ENCODE assay signal across 25 mouse cellular contexts in genomic region chr13:31339901-31340300, GRCm38 (mm10).
DNase-seq lines count a peak whose midpoint lies in the region; ATAC-seq and TF ChIP-seq lines count a peak whose summit lies in the region.
"Had no signal": no experiment of that assay in that cellular context is flagged by ENCODE, and none has a peak within 500 bp of the region (broad histone marks: within the 10 kb centered on the region; RNA-seq: fewer than 3 reads in every experiment).

No protein-coding gene starts in this region.

- H3K4me1 ChIP-seq in kidney, postnatal 0 days (replicated peaks; ENCODE audit: insufficient read depth, low read length) = peaks cover 3% of the 10 kb centered on the region; the same call in 1 of the 2 replicates
- H3K4me1 ChIP-seq: embryonic facial prominence, embryonic 12.5 days; heart, embryonic 15.5 days; liver, embryonic 12.5 days; midbrain, embryonic 15.5 days had no signal

- no peak for TF ChIP-seq CTCF in kidney, postnatal 0 days (IDR thresholded peaks at IDR 0.05; ENCODE audit: low read depth)

- peak; percentile 77 for DNase-seq in kidney, adult 11 months
- no peak for DNase-seq in kidney, postnatal 10 days
- peak; percentile 32 for DNase-seq in urinary bladder, adult 2 months (ENCODE audit: low spot score)
- no peak for DNase-seq in urinary bladder, postnatal 25 days (ENCODE audit: low spot score)
- no peak for DNase-seq in kidney, postnatal 0 days (ENCODE audit: low spot score)
- DNase-seq in natural killer cell, adult 2 months (ENCODE audit: low spot score in 2 of 2) = no peak
- no peak for DNase-seq in c-Kit-positive CD71-positive TER-119-positive erythroid progenitor cells, embryonic 14.5 days (ENCODE audit: low spot score)
- DNase-seq: cerebellum, adult 11-12 months; cerebellum, postnatal 14 days; gastrocnemius, adult 2 months; heart, postnatal 36 days; lung, adult 2 months; lung, postnatal 4 days; retina, postnatal 1 day; right cerebral cortex, postnatal 25 days; spleen, adult 18-20 months; thymus, adult 18-20 months; thymus, postnatal 36 days had no signal

- H3K27ac ChIP-seq in kidney, postnatal 0 days = peak overlapping the region; percentile 15
- H3K27ac ChIP-seq: embryonic facial prominence, embryonic 12.5 days; gastrocnemius, adult 2 months; heart, embryonic 15.5 days; hindbrain, embryonic 13.5 days; limb, embryonic 10.5 days; liver, embryonic 12.5 days; midbrain, embryonic 15.5 days; neural tube, embryonic 13.5 days had no signal

- H3K4me2 ChIP-seq in kidney, postnatal 0 days (ENCODE audit: low read length) = no peak overlapping the region
- H3K4me2 ChIP-seq: embryonic facial prominence, embryonic 12.5 days; heart, embryonic 15.5 days; hindbrain, embryonic 13.5 days; liver, embryonic 12.5 days; midbrain, embryonic 15.5 days; neural tube, embryonic 13.5 days had no signal

- H3K27me3 ChIP-seq in kidney, postnatal 0 days (ENCODE audit: insufficient read depth, low read length) = no peaks in the 10 kb centered on the region
- H3K27me3 ChIP-seq: embryonic facial prominence, embryonic 12.5 days; heart, embryonic 15.5 days; hindbrain, embryonic 13.5 days; liver, embryonic 12.5 days; midbrain, embryonic 15.5 days; neural tube, embryonic 13.5 days had no signal

- ATAC-seq in kidney, postnatal 0 days (replicated peaks; ENCODE audit: low FRiP score, low read depth) = no peak
- ATAC-seq: liver, embryonic 12.5 days; midbrain, embryonic 15.5 days had no signal

- 66% methylated on average over 2 of the region's 2 CpGs for WGBS in kidney, postnatal 0 days

- no peaks in the 10 kb centered on the region for H3K9me3 ChIP-seq in kidney, postnatal 0 days (replicated peaks; ENCODE audit: low read length)
- H3K9me3 ChIP-seq: embryonic facial prominence, embryonic 12.5 days; heart, embryonic 15.5 days; hindbrain, embryonic 13.5 days; limb, embryonic 10.5 days; liver, embryonic 12.5 days; midbrain, embryonic 15.5 days; neural tube, embryonic 13.5 days had no signal

- no peak overlapping the region for H3K9ac ChIP-seq in kidney, postnatal 0 days (ENCODE audit: low read depth, low read length)
- H3K9ac ChIP-seq: embryonic facial prominence, embryonic 12.5 days; heart, embryonic 15.5 days; hindbrain, embryonic 13.5 days; liver, embryonic 12.5 days; midbrain, embryonic 15.5 days; neural tube, embryonic 13.5 days had no signal

- no peak overlapping the region for H3K4me3 ChIP-seq in kidney, postnatal 0 days (replicated peaks; ENCODE audit: low read depth, low read length)
- H3K4me3 ChIP-seq: embryonic facial prominence, embryonic 12.5 days; gastrocnemius, adult 2 months; heart, embryonic 15.5 days; hindbrain, embryonic 13.5 days; limb, embryonic 10.5 days; liver, embryonic 12.5 days; midbrain, embryonic 15.5 days; neural tube, embryonic 13.5 days had no signal

- no peaks in the 10 kb centered on the region for H3K36me3 ChIP-seq in kidney, postnatal 0 days (ENCODE audit: insufficient read depth, low read length)
- H3K36me3 ChIP-seq: embryonic facial prominence, embryonic 12.5 days; heart, embryonic 15.5 days; hindbrain, embryonic 13.5 days; limb, embryonic 10.5 days; liver, embryonic 12.5 days; midbrain, embryonic 15.5 days; neural tube, embryonic 13.5 days had no signal

Comparison
In these comparisons a context has a peak if more than half of its experiments do, and no peak if none do; other contexts are left out.
1. DNase-seq: peak in kidney, adult 11 months (single experiment) and urinary bladder, adult 2 months (single experiment); none in kidney, postnatal 10 days (single experiment), urinary bladder, postnatal 25 days (single experiment), kidney, postnatal 0 days (single experiment), natural killer cell, adult 2 months (0 of 2) and c-Kit-positive CD71-positive TER-119-positive erythroid progenitor cells, embryonic 14.5 days (single experiment).